Mouse (Mus musculus) heart, embryonic 16.5 days (tissue): ENCODE measurements around the gene Tm9sf1. TPM values are rescaled to one million over a fixed set of nuclear protein-coding genes. Genes with fewer than 3 reads are reported as not detected.

ENCODE experiments used
- ATAC-seq: fragments of 200-750 bp; cut with Nextera tagmentation; replicated peaks from 2 replicates; pipeline ENCODE4 v1.8.0; 2017; ENCODE audit warnings: moderate number of reproducible peaks; ENCODE audit not compliant: insufficient read depth, low FRiP score; ENCODE audit errors: extremely low read depth
- H3K27ac ChIP-seq: fragments of 300-500 bp; sonication (generic); 2 replicates; pipeline ENCODE4 v1.5.1; 2014; ENCODE audit warnings: mild to moderate bottlenecking, low read length, control low read depth, moderate library complexity
- H3K27me3 ChIP-seq: fragments of 300-500 bp; sonication (generic); 2 replicates; pipeline ENCODE4 v1.6.1; 2014; ENCODE audit warnings: low read length, mixed read lengths; ENCODE audit not compliant: control insufficient read depth, insufficient read depth
- H3K36me3 ChIP-seq: fragments of 300-500 bp; sonication (generic); 2 replicates; pipeline ENCODE4 v1.6.1; 2014; ENCODE audit not compliant: control insufficient read depth, insufficient read depth
- H3K4me1 ChIP-seq: fragments of 300-500 bp; sonication (generic); 2 replicates; pipeline ENCODE4 v1.6.1; 2014; ENCODE audit warnings: low read length, mixed read lengths; ENCODE audit not compliant: control insufficient read depth, insufficient read depth
- H3K4me2 ChIP-seq: fragments of 300-500 bp; sonication (generic); 2 replicates; pipeline ENCODE4 v1.6.1; 2014; ENCODE audit warnings: low read depth, mild to moderate bottlenecking, control low read depth, low read length
- H3K4me3 ChIP-seq: fragments of 300-500 bp; sonication (generic); 2 replicates; pipeline ENCODE4 v1.5.1; 2014; ENCODE audit warnings: mild to moderate bottlenecking, control low read depth, low read length
- H3K9ac ChIP-seq: fragments of 300-500 bp; sonication (generic); 2 replicates; pipeline ENCODE4 v1.6.1; 2014; ENCODE audit warnings: low read length, control low read depth
- H3K9me3 ChIP-seq: fragments of 300-500 bp; sonication (generic); replicated peaks from 2 replicates; pipeline ENCODE4 v1.6.1; 2016; ENCODE audit warnings: low read length; ENCODE audit not compliant: control insufficient read depth
- WGBS: fragments of 180-500 bp; shearing (Covaris S2); extraction: QIAGEN DNeasy Blood & Tissue Kit; methylation state at CpG from one replicate; pipeline ENCODE4 v1.1.7; 2014; 5-methylcytosine and 5-hydroxymethylcytosine counted together
- polyA plus RNA-seq: library from polyadenylated mRNA; unstranded; fragments of >200 nt; fragmentation: Nextera tagmentation; extraction: Ambion mirVana; gene quantifications from 2 replicates; pipeline ENCODE4 v1.2.1, GENCODE M21; 2015

The Tm9sf1 gene
- 90.8 and 99.0 TPM in 2 replicates for polyA plus RNA-seq

- peak; percentile 84 for ATAC-seq
- Histone ChIP-seq H3K9me3 (no peaks in the 10 kb centered on the region), H3K4me3 (peak within 1 kb of the TSS; percentile 96), H3K4me1 (peaks cover 19% of the 10 kb centered on the region), H3K36me3 (peaks cover 27% of the 10 kb centered on the region), H3K27ac (peak within 1 kb of the TSS; percentile 97), H3K27me3 (no peaks in the 10 kb centered on the region), H3K4me2 (peak within 1 kb of the TSS; percentile 82), H3K9ac (peak within 1 kb of the TSS; percentile 98)
- under 1% methylated on average over 88 of the region's 89 CpGs for WGBS
Observed at GRCm38 (mm10) chr14:55643060-55643907, at the start of gene Tm9sf1. TSS of gene Tm9sf1 (minus strand) at chr14:55643806.

DNA sequence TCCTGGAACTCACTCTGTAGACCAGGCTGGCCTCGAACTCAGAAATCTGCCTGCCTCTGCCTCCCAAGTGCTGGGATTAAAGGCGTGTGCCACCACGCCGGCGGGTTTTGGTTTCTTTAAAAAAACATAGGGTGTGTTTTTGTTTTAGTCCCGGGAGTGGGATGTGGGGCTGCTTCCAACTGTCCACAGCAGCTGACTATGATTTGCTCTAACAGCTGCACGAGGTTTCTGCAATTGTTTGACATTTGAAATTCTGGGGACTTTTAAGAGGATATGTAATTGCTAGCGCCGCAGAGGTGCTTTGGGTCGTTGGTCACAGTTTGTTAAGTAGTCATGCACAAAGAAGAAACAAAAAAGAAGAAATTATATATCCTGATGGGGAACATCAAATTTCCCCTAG lies 45.8 kb upstream of the Tm9sf1 start:
- ATAC-seq: no peak
- H3K9ac ChIP-seq: no peak overlapping the region

GRCm38 (mm10) chr14:55682118-55682493 lies 38.5 kb upstream of the Tm9sf1 start:
- WGBS: 16% methylated on average over 3 of the region's 3 CpGs

More for the DNA sequence above, 45.8 kb upstream of the Tm9sf1 start:
- Histone ChIP-seq H3K4me1 (no peaks in the 10 kb centered on the region), H3K9me3 (no peaks in the 10 kb centered on the region), H3K27me3 (no peaks in the 10 kb centered on the region), H3K27ac (no peak overlapping the region), H3K4me3 (no peak overlapping the region), H3K36me3 (no peaks in the 10 kb centered on the region), H3K4me2 (no peak overlapping the region)
- 75% methylated on average over 10 of the region's 10 CpGs for WGBS

DNA sequence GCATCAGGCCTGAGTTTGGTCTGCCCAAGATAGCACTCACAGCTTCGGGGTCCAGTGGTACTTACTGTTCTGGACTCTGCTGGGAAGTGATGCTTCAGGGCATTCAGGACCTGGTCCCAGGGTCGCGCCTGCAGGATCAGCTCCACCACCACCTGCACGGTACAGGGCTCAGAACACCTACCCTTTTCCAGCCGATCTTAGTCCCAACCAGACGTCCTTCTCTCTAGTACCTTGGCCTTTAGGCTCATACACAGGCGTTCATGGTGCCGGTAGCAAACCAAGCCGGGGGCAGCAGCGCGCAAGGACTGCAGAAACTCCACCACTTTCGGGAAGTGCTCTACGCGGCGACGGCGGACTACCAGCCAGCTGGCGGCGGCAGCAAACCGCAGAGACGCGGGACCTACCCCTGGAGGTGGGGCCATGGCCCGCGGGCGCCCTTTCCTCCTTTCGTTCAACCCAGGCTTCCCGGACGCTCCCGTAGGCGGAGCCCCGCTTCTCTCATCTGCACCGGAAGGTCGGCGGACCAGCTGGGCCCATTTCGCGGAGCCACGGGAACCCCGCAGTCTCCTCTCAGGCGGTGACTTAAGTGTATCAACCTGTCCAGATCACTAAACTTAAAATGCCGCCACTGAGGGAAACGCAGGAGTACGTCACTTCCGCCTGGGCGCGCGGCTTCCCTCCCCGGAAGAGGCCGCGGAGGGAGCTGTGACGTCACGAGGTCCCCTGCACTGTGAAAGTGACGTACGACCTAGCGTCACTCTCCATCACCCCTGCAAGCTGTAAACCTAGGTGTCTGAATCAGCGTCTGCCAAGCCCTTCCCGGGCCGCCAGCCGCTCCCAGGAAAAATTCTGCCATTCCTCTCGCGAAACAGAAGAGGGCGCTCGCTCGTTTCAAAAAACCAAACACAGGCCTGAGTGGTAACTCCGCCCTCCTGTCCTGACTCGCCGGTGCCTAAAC lies 37.8 kb upstream of the Tm9sf1 start, which contains the start of gene Tinf2:
Gene Tinf2, minus strand, starts transcription at position 661 of the 958 bp plus-strand sequence.
- Histone ChIP-seq H3K4me3 (peak within 1 kb of the TSS; percentile 78), H3K4me1 (peaks cover 13% of the 10 kb centered on the region), H3K9ac (peak within 1 kb of the TSS; percentile 79), H3K36me3 (peaks cover 37% of the 10 kb centered on the region), H3K27me3 (no peaks in the 10 kb centered on the region), H3K9me3 (no peaks in the 10 kb centered on the region), H3K27ac (peak within 1 kb of the TSS; percentile 83), H3K4me2 (peak within 1 kb of the TSS; percentile 76)
- under 1% methylated on average over 66 of the region's 66 CpGs for WGBS
- peak; percentile 92 for ATAC-seq

More at GRCm38 (mm10) chr14:55682118-55682493, 38.5 kb upstream of the Tm9sf1 start:
- Histone ChIP-seq H3K36me3 (peaks cover 31% of the 10 kb centered on the region), H3K27me3 (no peaks in the 10 kb centered on the region), H3K9me3 (no peaks in the 10 kb centered on the region), H3K9ac (peak overlapping the region; percentile 60), H3K4me2 (peak overlapping the region; percentile 76), H3K4me1 (peaks cover 13% of the 10 kb centered on the region), H3K4me3 (peak overlapping the region; percentile 78), H3K27ac (peak overlapping the region; percentile 83)
- 0 out of 2 replicates have a peak, but pooled peaks have one; percentile 4 for ATAC-seq

DNA sequence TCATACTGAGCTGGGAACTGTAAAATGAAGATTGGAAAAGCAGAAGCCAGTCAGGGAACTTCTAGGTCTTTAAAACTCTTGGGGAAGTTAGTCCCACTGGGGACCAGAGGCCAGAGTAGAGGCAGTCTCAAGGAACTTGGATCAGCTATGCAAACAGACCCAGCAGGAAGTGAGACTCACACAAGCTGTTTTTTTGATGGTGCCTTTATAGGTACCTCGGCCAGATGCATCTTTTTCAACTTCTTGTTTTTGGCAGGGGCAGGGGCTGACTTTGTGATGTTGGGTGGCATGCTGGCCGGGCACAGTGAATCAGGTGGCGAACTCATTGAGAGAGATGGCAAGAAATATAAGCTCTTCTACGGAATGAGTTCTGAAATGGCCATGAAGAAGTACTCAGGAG lies 34.0 kb upstream of the Tm9sf1 start:
- ATAC-seq: no peak
- Histone ChIP-seq H3K9me3 (no peaks in the 10 kb centered on the region), H3K27me3 (no peaks in the 10 kb centered on the region), H3K9ac (no peak overlapping the region), H3K27ac (no peak overlapping the region), H3K4me1 (peaks cover 16% of the 10 kb centered on the region), H3K4me3 (no peak overlapping the region), H3K36me3 (peaks cover 50% of the 10 kb centered on the region), H3K4me2 (no peak overlapping the region)
- WGBS: 86% methylated on average over 4 of the region's 4 CpGs

GRCm38 (mm10) chr14:55672741-55673060 lies 29.1 kb upstream of the Tm9sf1 start:
- 70% methylated on average over 7 of the region's 7 CpGs for WGBS
- Histone ChIP-seq H3K9me3 (no peaks in the 10 kb centered on the region), H3K36me3 (peaks cover 22% of the 10 kb centered on the region), H3K4me3 (peak overlapping the region; percentile 94), H3K27ac (peak overlapping the region; percentile 85), H3K9ac (peak overlapping the region; percentile 91), H3K4me1 (peaks cover 16% of the 10 kb centered on the region), H3K4me2 (peak overlapping the region; percentile 87), H3K27me3 (no peaks in the 10 kb centered on the region)
- no peak for ATAC-seq

DNA sequence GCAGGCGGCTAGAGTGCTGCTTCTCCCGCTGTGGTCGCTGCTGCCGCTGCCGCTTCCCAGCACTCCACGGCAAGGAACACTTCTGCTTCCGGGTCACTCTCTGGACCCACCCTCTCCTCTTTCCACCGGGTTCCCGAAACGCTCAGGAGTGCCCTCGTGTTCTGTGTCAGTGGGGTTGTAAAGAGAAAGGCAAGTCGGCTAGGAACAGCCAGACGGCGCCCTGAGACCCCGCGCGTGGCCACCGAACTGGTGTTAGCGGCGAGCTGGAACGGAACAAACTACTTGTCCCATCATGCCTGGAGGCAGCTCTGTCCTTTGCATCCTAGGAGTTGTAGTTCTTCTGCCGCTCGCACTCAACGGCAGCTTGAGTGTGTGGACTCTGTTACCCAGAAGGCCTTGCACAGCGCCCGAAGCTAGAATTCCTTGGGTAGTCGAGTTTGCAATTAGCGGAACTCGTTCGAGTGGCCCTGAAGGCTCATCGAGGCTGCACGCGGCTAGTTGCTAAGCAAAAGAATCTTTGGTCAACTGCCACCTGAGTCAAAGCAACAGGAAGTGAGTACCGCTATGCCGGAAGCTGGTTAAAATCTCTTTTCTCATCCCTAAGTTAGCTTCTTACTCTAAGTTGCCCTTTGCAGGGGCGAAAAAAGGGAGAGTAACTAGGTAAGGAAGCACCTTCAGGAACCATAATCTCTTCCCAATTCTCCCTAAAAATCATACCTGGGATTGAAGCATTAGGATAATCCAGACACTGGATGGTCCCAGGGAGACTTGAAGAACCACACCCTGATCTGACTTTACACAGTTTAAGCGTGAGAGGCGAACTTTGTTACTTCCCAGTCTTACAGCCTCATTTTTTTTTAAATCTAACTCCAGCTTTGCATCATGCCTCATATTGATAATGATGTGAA lies 28.5 kb upstream of the Tm9sf1 start, which contains the start of the genes Gmpr2 and Nedd8:
Gene Gmpr2, plus strand, starts transcription at position 109 of the 908 bp plus-strand sequence.
Gene Nedd8, minus strand, starts transcription at position 292 of the 908 bp plus-strand sequence.
- Histone ChIP-seq H3K9me3 (no peaks in the 10 kb centered on the region), H3K36me3 (peaks cover 19% of the 10 kb centered on the region), H3K27ac (peak within 1 kb of the TSS; percentile 85), H3K4me3 (peak within 1 kb of the TSS; percentile 94), H3K9ac (peak within 1 kb of the TSS; percentile 91), H3K4me2 (peak within 1 kb of the TSS; percentile 97), H3K4me1 (peaks cover 16% of the 10 kb centered on the region), H3K27me3 (no peaks in the 10 kb centered on the region)
- peak; percentile 98 for ATAC-seq
- 1% methylated on average over 38 of the region's 38 CpGs for WGBS

DNA sequence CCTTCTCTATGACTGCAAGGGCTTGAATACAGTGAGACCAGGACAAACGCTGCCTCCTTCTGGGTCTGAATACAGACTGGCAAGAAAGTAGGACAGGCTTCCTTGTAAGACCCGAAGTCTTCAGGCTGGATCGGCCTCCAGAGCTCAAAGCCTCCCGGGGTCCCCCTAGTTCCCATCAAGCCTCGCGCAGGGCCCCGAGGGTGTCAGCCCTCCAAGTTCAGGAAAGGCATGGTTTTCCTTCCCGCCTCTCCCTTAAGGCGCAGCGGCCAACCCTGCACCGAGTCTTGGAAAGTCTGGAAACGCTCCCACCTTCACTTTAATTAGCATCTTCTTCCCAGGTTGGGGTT lies 27.9 kb upstream of the Tm9sf1 start:
- Histone ChIP-seq H3K9me3 (no peaks in the 10 kb centered on the region), H3K4me2 (peak overlapping the region; percentile 97), H3K9ac (peak overlapping the region; percentile 91), H3K27me3 (no peaks in the 10 kb centered on the region), H3K4me3 (peak overlapping the region; percentile 94), H3K27ac (peak overlapping the region; percentile 85), H3K4me1 (peaks cover 16% of the 10 kb centered on the region), H3K36me3 (peaks cover 17% of the 10 kb centered on the region)
- under 1% methylated on average over 12 of the region's 12 CpGs for WGBS
- peak; percentile 47 for ATAC-seq
